Mouse (Mus musculus) intestine, embryonic 14.5 days (tissue): Measurements from ENCODE around the gene Lrguk. TPM values are rescaled to one million over a fixed set of nuclear protein-coding genes. Genes with fewer than 3 reads are reported as not detected.

Source experiments
- ATAC-seq: fragments of 200-750 bp; cut with Nextera tagmentation; replicated peaks from 2 replicates; pipeline ENCODE4 v1.8.0; 2017; ENCODE audit warnings: low read depth, moderate number of reproducible peaks, moderate TSS enrichment, moderate library complexity; ENCODE audit not compliant: low FRiP score, low TSS enrichment
- DNase-seq: peaks from one replicate; pipeline ENCODE4 v3.0.0-alpha.2; 2018; ENCODE audit warnings: low spot score
- H3K27ac ChIP-seq: fragments of 300-500 bp; sonication (generic); 2 replicates; pipeline ENCODE4 v1.5.1; 2014; ENCODE audit warnings: low read depth, mild to moderate bottlenecking, control low read depth
- H3K27me3 ChIP-seq: fragments of 300-500 bp; sonication (generic); replicated peaks from 2 replicates; pipeline ENCODE4 v1.6.1; 2014; ENCODE audit warnings: low read length, control low read depth; ENCODE audit not compliant: control insufficient read depth, insufficient read depth
- H3K36me3 ChIP-seq: fragments of 300-500 bp; sonication (generic); 2 replicates; pipeline ENCODE4 v1.6.1; 2014; ENCODE audit warnings: low read length, control low read depth; ENCODE audit not compliant: control insufficient read depth, insufficient read depth
- H3K4me1 ChIP-seq: fragments of 300-500 bp; sonication (generic); replicated peaks from 2 replicates; pipeline ENCODE4 v1.6.1; 2014; ENCODE audit warnings: low read length, control low read depth, mixed read lengths; ENCODE audit not compliant: control insufficient read depth, insufficient read depth
- H3K4me2 ChIP-seq: fragments of 300-500 bp; sonication (generic); 2 replicates; pipeline ENCODE4 v1.6.1; 2014; ENCODE audit warnings: low read length
- H3K4me3 ChIP-seq: fragments of 300-500 bp; sonication (generic); 2 replicates; pipeline ENCODE4 v1.5.1; 2014; ENCODE audit warnings: low read depth, low read length, control low read depth, mixed read lengths
- H3K9ac ChIP-seq: fragments of 300-500 bp; sonication (generic); 2 replicates; pipeline ENCODE4 v1.6.1; 2014; ENCODE audit warnings: mild to moderate bottlenecking, low read length
- H3K9me3 ChIP-seq: fragments of 300-500 bp; sonication (generic); 2 replicates; pipeline ENCODE4 v1.6.1; 2016; ENCODE audit warnings: low read length, control low read depth; ENCODE audit not compliant: control insufficient read depth
- WGBS: fragments of 180-500 bp; shearing (Covaris S2); extraction: QIAGEN DNeasy Blood & Tissue Kit; methylation state at CpG from one replicate; pipeline ENCODE4 v1.1.7; 2014; 5-methylcytosine and 5-hydroxymethylcytosine counted together
- polyA plus RNA-seq: library from polyadenylated mRNA; unstranded; fragments of >200 nt; fragmentation: Nextera tagmentation; extraction: Ambion mirVana; gene quantifications from 2 replicates; pipeline ENCODE4 v1.2.1, GENCODE M21; 2014

The Lrguk gene
- polyA plus RNA-seq, 1 experiment from 2014 or later, result 0.74 TPM

DNA sequence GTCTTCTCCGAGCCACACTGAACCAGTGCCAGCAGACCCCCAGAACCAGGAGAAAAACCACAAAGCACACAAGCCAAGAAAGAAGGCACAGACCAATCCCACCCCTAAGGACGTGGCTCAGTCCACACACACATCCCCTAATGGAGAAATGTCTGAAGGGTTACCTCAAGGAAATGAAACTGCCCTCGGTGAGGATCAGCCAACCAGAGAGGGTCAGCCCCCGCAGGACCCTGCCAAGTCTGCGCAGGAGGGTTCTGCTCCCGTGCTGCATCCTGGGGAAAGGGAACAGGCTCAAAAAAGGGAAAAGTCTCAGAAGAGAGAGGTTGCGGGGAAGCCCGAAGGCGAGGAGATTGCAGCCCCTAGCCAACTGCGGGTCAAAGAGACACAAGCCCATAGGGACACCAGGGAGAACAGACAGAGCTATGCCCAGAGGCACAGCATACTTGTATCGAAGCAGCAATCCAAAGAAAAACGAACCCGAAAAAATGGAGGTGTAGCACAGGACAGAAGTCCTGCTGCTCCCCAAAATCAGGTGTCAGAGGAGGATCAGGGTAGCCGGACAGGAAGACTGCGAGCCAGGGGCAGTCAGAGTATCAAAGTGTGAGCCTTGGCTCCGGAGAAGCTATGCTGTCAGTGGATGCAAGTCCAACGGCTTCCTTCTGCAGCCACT is 74.1 kb downstream of the Lrguk start:
- Histone ChIP-seq H3K4me1 (no peaks in the 10 kb centered on the region), H3K36me3 (no peaks in the 10 kb centered on the region), H3K27me3 (no peaks in the 10 kb centered on the region), H3K4me2 (no peak overlapping the region), H3K9me3 (no peaks in the 10 kb centered on the region), H3K27ac (no peak overlapping the region), H3K4me3 (no peak overlapping the region), H3K9ac (no peak overlapping the region)
- no peak for DNase-seq
- ATAC-seq, result no peak
- 89% methylated on average over 17 of the region's 17 CpGs for WGBS

DNA sequence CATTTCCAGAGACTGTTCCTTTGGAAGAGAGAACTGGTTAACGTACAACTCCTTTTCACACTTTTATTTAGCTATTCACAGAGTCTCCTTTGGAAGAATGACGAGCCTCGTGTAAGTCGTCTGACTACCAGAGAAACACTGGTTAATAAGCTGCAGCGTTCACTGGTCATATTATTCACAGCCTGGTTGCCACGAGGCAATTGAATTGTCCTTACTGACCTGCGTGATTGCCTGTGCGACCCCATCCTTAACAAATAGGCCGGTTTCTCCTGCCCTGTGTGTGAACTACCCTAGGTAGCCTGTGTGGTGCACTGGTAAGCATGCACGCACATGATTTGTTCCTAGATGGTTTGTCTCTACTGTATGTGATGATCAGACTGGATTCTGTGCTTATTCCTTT is 81.3 kb downstream of the Lrguk start:
- no peaks in the 10 kb centered on the region for H3K27me3 ChIP-seq
- DNase-seq, result no peak
- H3K9ac ChIP-seq, result no peak overlapping the region
- H3K4me3 ChIP-seq, result no peak overlapping the region
- no peak overlapping the region for H3K27ac ChIP-seq
- no peak overlapping the region for H3K4me2 ChIP-seq
- H3K9me3 ChIP-seq, result no peaks in the 10 kb centered on the region
- no peaks in the 10 kb centered on the region for H3K36me3 ChIP-seq
- WGBS, result 73% methylated on average over 10 of the region's 10 CpGs
- H3K4me1 ChIP-seq, result no peaks in the 10 kb centered on the region
- no peak for ATAC-seq

DNA sequence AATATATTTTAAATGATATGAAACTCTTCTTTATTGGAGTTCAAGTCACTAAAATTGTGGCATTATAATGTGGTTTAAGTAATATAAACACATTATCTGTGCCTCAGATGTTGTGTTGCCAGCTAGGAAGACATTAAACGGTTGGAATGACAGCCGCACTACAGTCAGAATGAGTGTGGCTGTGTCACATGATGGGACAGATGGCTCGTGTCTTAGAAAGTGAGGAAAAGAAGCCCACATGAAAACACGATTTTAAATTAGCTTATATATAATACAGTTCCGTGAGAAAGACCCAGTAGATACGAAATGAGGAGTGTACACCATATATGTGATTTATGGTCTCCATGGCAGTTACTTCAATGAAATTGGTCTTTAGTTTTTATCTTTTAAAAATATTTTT is 82.2 kb downstream of the Lrguk start:
- WGBS, result 81% methylated on average over 6 of the region's 6 CpGs
- Histone ChIP-seq H3K4me3 (no peak overlapping the region), H3K4me2 (no peak overlapping the region), H3K9ac (no peak overlapping the region), H3K4me1 (no peaks in the 10 kb centered on the region), H3K36me3 (no peaks in the 10 kb centered on the region), H3K9me3 (no peaks in the 10 kb centered on the region), H3K27ac (no peak overlapping the region), H3K27me3 (no peaks in the 10 kb centered on the region)
- ATAC-seq (no peak), DNase-seq (no peak)

DNA sequence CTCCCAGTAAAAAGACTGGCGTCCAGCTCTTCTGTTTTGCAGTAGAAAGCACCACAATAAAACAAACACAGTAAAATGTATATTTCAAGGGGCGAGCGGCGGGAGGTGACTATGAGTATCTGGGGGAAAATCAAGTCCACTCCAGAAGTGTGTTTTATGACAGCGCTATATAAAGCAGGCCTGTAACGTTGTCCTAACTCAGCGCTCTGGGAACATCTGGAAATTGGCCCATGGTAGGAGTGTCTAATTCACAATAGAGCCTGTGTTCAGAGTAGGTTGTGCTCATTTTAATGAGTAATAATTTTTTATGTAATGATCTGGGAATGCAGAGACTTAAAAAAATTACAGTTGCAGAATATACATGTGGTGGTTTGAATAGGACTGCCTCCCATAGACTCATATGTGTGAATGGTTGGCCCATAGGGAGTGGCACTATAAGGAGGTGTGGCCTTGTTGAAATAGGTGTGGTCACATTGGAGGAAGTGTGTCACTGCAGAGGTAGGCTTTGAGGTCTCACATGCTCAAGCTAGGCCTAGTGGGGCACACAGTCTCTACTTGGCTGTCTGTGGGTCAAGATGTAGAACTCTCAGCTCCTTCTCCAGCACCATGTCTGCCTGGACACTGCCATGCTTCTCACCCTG is 87.7 kb downstream of the Lrguk start:
- Histone ChIP-seq H3K9ac (no peak overlapping the region), H3K27ac (no peak overlapping the region), H3K4me2 (no peak overlapping the region), H3K4me3 (no peak overlapping the region), H3K36me3 (no peaks in the 10 kb centered on the region), H3K4me1 (no peaks in the 10 kb centered on the region), H3K27me3 (no peaks in the 10 kb centered on the region), H3K9me3 (no peaks in the 10 kb centered on the region)
- DNase-seq, result no peak
- ATAC-seq, result no peak
- 72% methylated on average over 7 of the region's 7 CpGs for WGBS

DNA sequence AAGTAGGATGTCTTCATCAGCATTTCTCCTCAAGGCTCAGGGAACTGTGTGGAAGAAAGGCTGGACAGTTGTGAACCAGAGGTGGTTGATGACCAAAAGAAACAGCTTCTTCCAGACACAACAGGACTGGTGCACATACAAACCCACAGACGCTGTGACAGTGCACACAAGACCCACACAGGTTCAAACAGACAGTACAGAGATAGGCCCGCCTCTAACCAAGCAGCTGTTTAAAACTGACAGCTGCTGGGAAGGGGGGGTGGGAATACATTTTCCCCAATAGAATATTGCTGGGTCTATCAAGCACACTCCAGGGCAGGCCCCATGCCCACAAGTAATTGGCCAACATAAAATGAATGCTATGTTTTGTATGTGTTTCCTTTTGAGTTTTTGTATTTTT is 95.2 kb downstream of the Lrguk start:
- H3K9me3 ChIP-seq, result no peaks in the 10 kb centered on the region
- no peaks in the 10 kb centered on the region for H3K4me1 ChIP-seq
- 70% methylated on average over 2 of the region's 2 CpGs for WGBS
- DNase-seq (no peak), ATAC-seq (no peak)
- H3K36me3 ChIP-seq, result no peaks in the 10 kb centered on the region
- H3K4me2 ChIP-seq, result no peak overlapping the region
- no peak overlapping the region for H3K9ac ChIP-seq
- H3K27me3 ChIP-seq, result no peaks in the 10 kb centered on the region
- no peak overlapping the region for H3K27ac ChIP-seq
- H3K4me3 ChIP-seq, result no peak overlapping the region

DNA sequence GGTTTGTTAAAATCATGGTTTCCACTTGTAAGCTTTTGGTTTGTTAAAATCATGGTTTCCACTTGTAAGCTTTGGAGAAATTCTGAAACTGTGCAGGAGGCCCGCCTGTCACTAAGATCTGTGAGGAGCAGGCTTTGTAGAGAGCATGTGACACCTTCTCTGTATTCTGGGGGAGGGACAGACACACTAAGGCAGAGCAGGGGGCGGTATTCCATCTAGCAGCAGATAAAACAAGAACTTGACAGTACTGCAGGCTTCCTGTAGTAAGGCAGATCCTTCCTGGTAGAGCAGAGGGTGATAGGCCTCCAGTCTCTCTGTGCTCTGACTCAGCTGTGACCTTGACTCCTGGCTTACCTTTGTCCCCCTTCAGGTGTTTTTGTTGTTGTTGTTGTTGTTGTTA is 100.0 kb downstream of the Lrguk start:
- no peak overlapping the region for H3K27ac ChIP-seq
- WGBS, result 54% methylated on average over 2 of the region's 2 CpGs
- no peak for DNase-seq
- H3K27me3 ChIP-seq, result no peaks in the 10 kb centered on the region
- no peak overlapping the region for H3K4me2 ChIP-seq
- H3K4me3 ChIP-seq, result no peak overlapping the region
- H3K9me3 ChIP-seq, result no peaks in the 10 kb centered on the region
- H3K9ac ChIP-seq, result no peak overlapping the region
- no peaks in the 10 kb centered on the region for H3K36me3 ChIP-seq
- ATAC-seq, result no peak
- no peaks in the 10 kb centered on the region for H3K4me1 ChIP-seq

DNA sequence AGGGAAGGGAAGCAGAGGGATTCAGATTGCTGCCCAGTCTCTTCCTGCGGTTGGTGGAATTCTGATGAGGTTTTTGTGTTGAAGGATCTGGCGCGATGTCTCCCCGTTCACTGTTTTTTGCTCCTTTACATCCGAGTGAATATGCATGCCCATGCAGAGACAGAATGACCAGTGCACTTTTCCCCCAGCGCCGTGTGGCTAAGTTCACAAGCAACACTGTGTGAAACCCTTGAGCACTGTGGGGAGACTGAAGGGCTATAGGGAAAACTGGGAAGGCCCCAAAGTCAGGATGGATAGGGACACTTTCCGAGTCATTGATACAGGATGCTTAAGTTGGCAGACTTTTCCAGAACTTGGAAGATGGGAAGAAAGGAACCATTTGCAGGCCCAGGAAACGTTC is 103.1 kb downstream of the Lrguk start:
- H3K9me3 ChIP-seq, result no peaks in the 10 kb centered on the region
- H3K4me2 ChIP-seq, result no peak overlapping the region
- no peaks in the 10 kb centered on the region for H3K27me3 ChIP-seq
- no peak overlapping the region for H3K27ac ChIP-seq
- no peak for DNase-seq
- no peak overlapping the region for H3K4me3 ChIP-seq
- no peak overlapping the region for H3K9ac ChIP-seq
- 91% methylated on average over 9 of the region's 9 CpGs for WGBS
- H3K36me3 ChIP-seq, result no peaks in the 10 kb centered on the region
- no peaks in the 10 kb centered on the region for H3K4me1 ChIP-seq
- ATAC-seq, result no peak

DNA sequence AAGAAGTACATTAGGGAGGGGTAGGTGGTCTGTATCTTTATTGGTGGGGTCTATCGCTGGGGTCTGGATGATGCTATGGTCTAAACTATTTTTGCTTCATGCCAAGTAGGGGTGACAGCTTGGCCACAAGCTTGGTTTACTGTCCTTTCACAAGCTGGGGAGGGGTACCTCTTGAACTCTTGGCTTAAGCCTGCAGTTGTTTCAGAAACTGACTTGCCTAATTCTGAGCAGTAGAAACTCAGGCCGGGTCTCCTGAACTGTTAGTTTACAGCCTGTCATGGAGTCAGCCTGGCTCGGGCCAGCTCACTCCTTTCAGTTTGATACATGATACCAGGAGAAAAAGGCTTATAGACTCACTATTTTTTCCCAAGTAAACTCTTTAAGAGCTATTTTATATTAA is 109.1 kb downstream of the Lrguk start:
- no peaks in the 10 kb centered on the region for H3K36me3 ChIP-seq
- H3K4me1 ChIP-seq, result no peaks in the 10 kb centered on the region
- ATAC-seq (no peak), DNase-seq (no peak)
- no peaks in the 10 kb centered on the region for H3K27me3 ChIP-seq
- H3K9me3 ChIP-seq, result no peaks in the 10 kb centered on the region
- 69% methylated on average over 3 of the region's 3 CpGs for WGBS
- no peak overlapping the region for H3K4me3 ChIP-seq
- no peak overlapping the region for H3K27ac ChIP-seq
- H3K4me2 ChIP-seq, result no peak overlapping the region
- H3K9ac ChIP-seq, result no peak overlapping the region

DNA sequence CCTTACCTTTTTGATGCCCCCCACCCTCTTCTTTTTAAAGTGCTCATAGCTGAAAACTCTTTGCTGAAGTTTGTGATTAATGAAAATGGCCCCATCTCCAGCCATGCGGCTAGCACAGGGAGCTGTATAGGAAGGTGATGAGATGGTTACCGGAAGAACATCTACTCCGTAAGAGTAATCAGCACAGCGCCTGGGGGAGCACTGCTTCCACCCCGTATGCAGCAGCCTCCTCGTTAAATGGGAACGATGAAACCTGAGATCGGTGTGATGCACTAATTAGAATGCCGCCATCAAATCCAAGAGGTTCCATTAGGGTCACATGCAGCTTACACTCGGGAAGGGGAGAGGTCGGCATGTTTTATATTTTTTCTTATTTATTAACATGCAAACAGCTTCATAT is 113.7 kb downstream of the Lrguk start:
- 76% methylated on average over 11 of the region's 11 CpGs for WGBS
- no peaks in the 10 kb centered on the region for H3K9me3 ChIP-seq
- no peaks in the 10 kb centered on the region for H3K4me1 ChIP-seq
- no peaks in the 10 kb centered on the region for H3K27me3 ChIP-seq
- DNase-seq (no peak), ATAC-seq (no peak)
- no peaks in the 10 kb centered on the region for H3K36me3 ChIP-seq
- H3K9ac ChIP-seq, result no peak overlapping the region
- no peak overlapping the region for H3K27ac ChIP-seq
- no peak overlapping the region for H3K4me3 ChIP-seq
- no peak overlapping the region for H3K4me2 ChIP-seq
